Mouse (Mus musculus): ENCODE data around the gene Olfr266.

The Olfr266 gene

GRCm38 (mm10) chr3:106826187-106826586 is at the start of gene Olfr266:
Gene Olfr266 (minus strand): TSS chr3:106826287.
- no peak for DNase-seq

GRCm38 (mm10) chr3:106875626-106876025 is 49.5 kb upstream of the Olfr266 start:
- no peak for DNase-seq

- no peak for DNase-seq
Observed at GRCm38 (mm10) chr3:106872893-106873292, 46.8 kb upstream of the Olfr266 start.

- DNase-seq: peak; percentile 5
Observed at GRCm38 (mm10) chr3:106832107-106832506, 6.0 kb upstream of the Olfr266 start.

GRCm38 (mm10) chr3:106817676-106818075 is 8.4 kb downstream of the Olfr266 start:
- no peak for DNase-seq

GRCm38 (mm10) chr3:106808972-106809695 is 17.0 kb downstream of the Olfr266 start:
- DNase-seq: no peak

- DNase-seq: no peak
Observed at GRCm38 (mm10) chr3:106798079-106798478, 28.0 kb downstream of the Olfr266 start.

GRCm38 (mm10) chr3:106789930-106790329 is 36.2 kb downstream of the Olfr266 start, which contains the start of gene Cd53:
Gene Cd53 (minus strand): TSS chr3:106790149.
- DNase-seq: peak; percentile 25

- DNase-seq: peak; percentile 26
Observed at GRCm38 (mm10) chr3:106788440-106788887, 37.6 kb downstream of the Olfr266 start.

- no peak for DNase-seq
Observed at GRCm38 (mm10) chr3:106787972-106788371, 38.1 kb downstream of the Olfr266 start.

GRCm38 (mm10) chr3:106785130-106785529 is 41.0 kb downstream of the Olfr266 start:
- peak; percentile 36 for DNase-seq

- DNase-seq: no peak
Observed at GRCm38 (mm10) chr3:106771834-106772233, 54.3 kb downstream of the Olfr266 start.
